Mouse (Mus musculus) hindbrain, embryonic 14.5 days (tissue): Measurements from ENCODE around the gene Nagk. TPM values are rescaled to one million over a fixed set of nuclear protein-coding genes. Genes with fewer than 3 reads are reported as not detected.

ENCODE experiments used
- ATAC-seq: fragments of 200-750 bp; cut with Nextera tagmentation; 2 replicates; pipeline ENCODE4 v1.8.0; 2017; ENCODE audit warnings: moderate number of reproducible peaks, mild to moderate bottlenecking, moderate TSS enrichment, moderate library complexity; ENCODE audit not compliant: low FRiP score
- DNase-seq: peaks from one replicate; pipeline ENCODE4 v3.0.0-alpha.2; 2015; ENCODE audit warnings: low spot score
- H3K27ac ChIP-seq: fragments of 300-500 bp; sonication (generic); 2 replicates; pipeline ENCODE4 v1.5.1; 2014; ENCODE audit warnings: mild to moderate bottlenecking, moderate library complexity
- H3K27me3 ChIP-seq: fragments of 300-500 bp; sonication (generic); 2 replicates; pipeline ENCODE4 v1.6.1; 2014; ENCODE audit warnings: mild to moderate bottlenecking, low read length, mixed read lengths; ENCODE audit not compliant: control insufficient read depth, insufficient read depth
- H3K36me3 ChIP-seq: fragments of 300-500 bp; sonication (generic); replicated peaks from 2 replicates; pipeline ENCODE4 v1.6.1; 2014; ENCODE audit not compliant: control insufficient read depth, insufficient read depth
- H3K4me1 ChIP-seq: fragments of 300-500 bp; sonication (generic); replicated peaks from 2 replicates; pipeline ENCODE4 v1.6.1; 2014; ENCODE audit warnings: antibody characterized with exemption, low read length, mixed read lengths; ENCODE audit not compliant: control insufficient read depth, insufficient read depth
- H3K4me2 ChIP-seq: fragments of 300-500 bp; sonication (generic); replicated peaks from 2 replicates; pipeline ENCODE4 v1.6.1; 2014; ENCODE audit warnings: mild to moderate bottlenecking, moderate library complexity
- H3K4me3 ChIP-seq: fragments of 300-500 bp; sonication (generic); replicated peaks from 2 replicates; pipeline ENCODE4 v1.5.1; 2014; ENCODE audit warnings: mild to moderate bottlenecking, low read length
- H3K9ac ChIP-seq: fragments of 300-500 bp; sonication (generic); 2 replicates; pipeline ENCODE4 v1.6.1; 2014
- H3K9me3 ChIP-seq: fragments of 300-500 bp; sonication (generic); 2 replicates; pipeline ENCODE4 v1.6.1; 2016; ENCODE audit warnings: low read length; ENCODE audit not compliant: control insufficient read depth
- WGBS: fragments of 180-500 bp; shearing (Covaris S2); extraction: QIAGEN DNeasy Blood & Tissue Kit; methylation state at CpG from one replicate; pipeline ENCODE4 v1.1.7; 2014; 5-methylcytosine and 5-hydroxymethylcytosine counted together
- polyA plus RNA-seq: library from polyadenylated mRNA; unstranded; fragments of >200 nt; fragmentation: Nextera tagmentation; extraction: Ambion mirVana; gene quantifications from 2 replicates; pipeline ENCODE4 v1.2.1, GENCODE M21; 2014

Nagk gene
- polyA plus RNA-seq: 89.7 and 98.1 TPM in 2 replicates

DNA sequence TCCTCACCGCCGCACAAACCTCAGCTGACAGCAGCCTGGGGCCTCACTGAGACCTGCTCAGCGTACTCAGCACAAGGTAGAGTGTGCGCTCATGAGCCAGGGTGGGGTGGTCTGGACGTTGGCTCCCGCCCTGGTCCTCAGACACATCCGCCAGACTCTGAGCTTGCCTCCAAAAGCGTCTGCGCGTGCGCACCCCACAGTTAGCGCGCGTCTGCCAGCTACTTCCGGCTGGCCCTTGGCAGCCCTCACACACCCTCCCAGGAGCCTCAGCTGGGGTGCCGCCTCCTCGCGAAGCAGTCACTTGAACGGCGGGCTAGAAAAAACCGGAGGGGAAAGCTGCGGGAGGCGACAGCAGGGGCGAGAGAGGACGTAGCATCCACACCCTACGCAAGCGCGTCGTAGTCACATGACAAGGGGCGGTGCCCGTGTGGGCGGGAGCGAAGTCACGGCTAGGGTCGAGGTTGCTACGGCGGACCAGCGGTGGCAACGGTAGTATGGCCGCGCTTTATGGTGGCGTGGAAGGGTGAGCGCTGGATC lies at the start of gene Nagk:
TSS of gene Nagk (plus strand) at position 223 of the 537 bp plus-strand sequence.
- Histone ChIP-seq H3K4me2 (peak within 1 kb of the TSS; percentile 82), H3K27ac (peak within 1 kb of the TSS; percentile 97), H3K9me3 (no peaks in the 10 kb centered on the region), H3K4me3 (peak within 1 kb of the TSS; percentile 80), H3K36me3 (peaks cover 17% of the 10 kb centered on the region), H3K27me3 (no peaks in the 10 kb centered on the region), H3K4me1 (peaks cover 15% of the 10 kb centered on the region), H3K9ac (peak within 1 kb of the TSS; percentile 92)
- ATAC-seq: peak; percentile 96
- DNase-seq: peak; percentile 94
- WGBS: under 1% methylated on average over 43 of the region's 43 CpGs

DNA sequence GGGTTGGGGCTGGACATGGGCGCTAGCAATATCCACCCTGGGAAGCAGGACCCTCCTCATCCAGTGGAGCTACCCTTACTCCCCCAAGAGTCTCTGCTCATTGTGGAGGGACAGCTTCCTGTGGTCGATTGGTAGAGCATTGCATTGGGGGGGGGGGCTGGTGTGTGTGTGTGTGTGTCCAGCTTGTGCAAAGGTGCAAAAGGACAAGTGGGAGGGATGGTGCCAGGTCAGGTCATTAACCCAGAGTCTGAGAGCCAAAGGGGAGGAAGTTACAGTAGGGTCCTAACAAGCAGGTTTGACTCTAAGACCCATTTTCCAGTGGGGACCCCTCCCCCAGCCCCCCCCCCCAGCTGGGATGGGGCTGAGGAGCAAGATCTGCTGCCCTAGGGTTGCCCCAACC lies 49.3 kb upstream of the Nagk start:
- no peaks in the 10 kb centered on the region for H3K27me3 ChIP-seq
- no peak for ATAC-seq
- no peaks in the 10 kb centered on the region for H3K9me3 ChIP-seq
- no peak overlapping the region for H3K4me3 ChIP-seq
- no peaks in the 10 kb centered on the region for H3K36me3 ChIP-seq
- no peak overlapping the region for H3K27ac ChIP-seq
- no peak overlapping the region for H3K4me2 ChIP-seq
- WGBS: 41% methylated on average over 2 of the region's 2 CpGs
- no peak overlapping the region for H3K9ac ChIP-seq
- no peak for DNase-seq
- H3K4me1 ChIP-seq: no peaks in the 10 kb centered on the region

DNA sequence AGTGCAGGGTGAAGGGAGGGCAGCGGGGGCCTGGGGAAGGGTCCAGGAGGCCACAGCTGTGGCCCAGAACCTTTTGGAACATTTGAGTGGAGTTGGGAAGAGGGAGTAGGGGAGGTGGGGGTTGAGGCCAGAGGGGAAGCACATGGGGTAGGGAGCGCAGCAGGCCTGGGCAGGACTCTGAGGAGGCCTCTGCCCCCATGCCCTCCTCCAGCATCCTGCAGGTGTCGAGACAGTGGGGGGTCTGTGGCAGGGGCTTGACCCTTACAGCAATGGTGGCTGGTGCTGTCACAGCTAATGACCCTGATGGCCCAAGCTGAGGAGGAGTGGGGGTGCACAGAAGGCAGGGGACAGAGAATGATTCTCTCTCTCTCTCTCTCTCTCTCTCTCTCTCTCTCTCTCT lies 45.5 kb upstream of the Nagk start:
- no peaks in the 10 kb centered on the region for H3K36me3 ChIP-seq
- H3K4me1 ChIP-seq: no peaks in the 10 kb centered on the region
- H3K9ac ChIP-seq: no peak overlapping the region
- H3K27me3 ChIP-seq: peaks cover 13% of the 10 kb centered on the region; the same call in 1 of the 2 replicates
- H3K4me2 ChIP-seq: no peak overlapping the region
- WGBS: 40% methylated on average over 3 of the region's 3 CpGs
- no peaks in the 10 kb centered on the region for H3K9me3 ChIP-seq
- H3K27ac ChIP-seq: no peak overlapping the region
- ATAC-seq (no peak), DNase-seq (no peak)
- H3K4me3 ChIP-seq: no peak overlapping the region

DNA sequence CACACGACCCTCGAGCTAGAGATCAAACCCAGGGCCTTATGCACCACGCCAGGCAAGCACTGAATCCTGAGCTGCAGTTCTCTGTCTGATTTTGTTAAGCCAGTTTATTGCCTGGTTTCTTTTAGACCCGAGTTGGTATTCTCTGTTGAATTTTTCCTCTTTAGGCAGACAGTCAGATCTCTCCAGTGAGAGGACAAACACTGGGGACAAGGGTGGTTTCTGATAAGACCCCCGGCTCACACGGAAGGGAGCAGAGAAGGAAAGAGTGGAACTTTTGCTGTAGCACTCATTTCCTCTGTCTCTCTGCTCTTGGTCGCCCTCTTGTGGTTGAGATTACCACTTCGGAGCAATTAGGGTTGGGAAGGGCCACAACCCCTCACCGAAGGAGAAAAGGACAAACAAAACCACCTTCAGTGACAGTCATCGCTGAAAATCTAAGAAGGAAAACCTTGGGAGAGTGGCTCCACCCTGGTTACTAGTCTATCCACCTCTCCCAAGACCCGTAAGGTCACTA lies 44.6 kb upstream of the Nagk start:
- ATAC-seq: no peak

DNA sequence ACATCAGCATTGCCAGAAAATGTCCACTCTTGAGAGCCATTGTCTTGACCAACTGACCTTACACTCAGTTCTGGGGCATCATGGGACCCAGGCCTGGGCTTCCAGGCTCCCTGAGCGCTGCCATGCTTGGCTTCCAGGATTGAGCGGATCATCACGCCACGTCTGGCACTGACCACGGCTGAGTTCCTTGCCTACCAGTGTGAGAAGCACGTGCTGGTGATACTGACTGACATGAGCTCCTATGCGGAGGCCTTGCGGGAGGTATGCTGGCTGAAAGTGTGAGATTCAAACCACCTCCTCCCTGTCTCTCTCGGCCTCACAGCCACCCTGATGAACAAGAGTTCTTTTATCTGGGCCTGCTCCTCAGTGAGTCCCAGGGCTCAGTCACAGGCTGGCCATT lies 38.7 kb upstream of the Nagk start:
- H3K36me3 ChIP-seq: no peaks in the 10 kb centered on the region
- DNase-seq (no peak), ATAC-seq (no peak)
- H3K27ac ChIP-seq: no peak overlapping the region
- 82% methylated on average over 9 of the region's 9 CpGs for WGBS
- no peaks in the 10 kb centered on the region for H3K9me3 ChIP-seq
- peaks cover 46% of the 10 kb centered on the region for H3K27me3 ChIP-seq
- no peak overlapping the region for H3K4me2 ChIP-seq
- H3K9ac ChIP-seq: no peak overlapping the region
- no peak overlapping the region for H3K4me3 ChIP-seq
- H3K4me1 ChIP-seq: no peaks in the 10 kb centered on the region

More for the DNA sequence above, 44.6 kb upstream of the Nagk start:
- peak; percentile 73 for DNase-seq
- Histone ChIP-seq H3K27me3 (peaks cover 13% of the 10 kb centered on the region; the same call in 1 of the 2 replicates), H3K4me2 (no peak overlapping the region), H3K27ac (no peak overlapping the region), H3K36me3 (no peaks in the 10 kb centered on the region), H3K4me3 (no peak overlapping the region), H3K4me1 (no peaks in the 10 kb centered on the region), H3K9me3 (no peaks in the 10 kb centered on the region), H3K9ac (no peak overlapping the region)
- WGBS: 10% methylated on average over 11 of the region's 11 CpGs

DNA sequence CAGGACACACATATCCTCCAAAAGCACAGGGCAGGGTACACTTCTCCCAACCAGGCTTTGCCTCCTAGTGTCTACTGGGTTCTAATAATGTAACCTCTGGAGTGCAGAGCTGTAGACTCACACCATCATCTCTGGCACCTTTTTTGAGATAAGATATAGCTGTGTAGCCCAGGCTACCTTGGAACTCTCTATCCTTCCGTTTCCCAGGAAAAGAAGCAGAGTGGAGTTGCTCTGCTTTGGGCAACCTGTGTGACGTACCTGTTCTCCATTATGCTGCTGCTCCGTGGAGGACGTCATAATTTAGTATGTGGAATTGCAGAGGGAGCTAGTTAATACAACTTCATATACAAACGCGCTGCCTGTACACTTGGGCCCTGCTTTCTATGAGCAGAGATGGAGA lies 32.4 kb upstream of the Nagk start, which contains the start of gene Ankrd53:
TSS of gene Ankrd53 (plus strand) at position 301 of the 400 bp plus-strand sequence.
- no peak for DNase-seq
- no peaks in the 10 kb centered on the region for H3K9me3 ChIP-seq
- 27% methylated on average over 6 of the region's 6 CpGs for WGBS
- no peak within 1 kb of the TSS for H3K9ac ChIP-seq
- H3K27ac ChIP-seq: no peak within 1 kb of the TSS
- H3K4me3 ChIP-seq: peak within 1 kb of the TSS; percentile 16
- peak within 1 kb of the TSS; percentile 39 for H3K4me2 ChIP-seq
- H3K36me3 ChIP-seq: no peaks in the 10 kb centered on the region
- H3K4me1 ChIP-seq: no peaks in the 10 kb centered on the region; the same call in 1 of the 2 replicates
- peaks cover 66% of the 10 kb centered on the region for H3K27me3 ChIP-seq
- no peak for ATAC-seq

DNA sequence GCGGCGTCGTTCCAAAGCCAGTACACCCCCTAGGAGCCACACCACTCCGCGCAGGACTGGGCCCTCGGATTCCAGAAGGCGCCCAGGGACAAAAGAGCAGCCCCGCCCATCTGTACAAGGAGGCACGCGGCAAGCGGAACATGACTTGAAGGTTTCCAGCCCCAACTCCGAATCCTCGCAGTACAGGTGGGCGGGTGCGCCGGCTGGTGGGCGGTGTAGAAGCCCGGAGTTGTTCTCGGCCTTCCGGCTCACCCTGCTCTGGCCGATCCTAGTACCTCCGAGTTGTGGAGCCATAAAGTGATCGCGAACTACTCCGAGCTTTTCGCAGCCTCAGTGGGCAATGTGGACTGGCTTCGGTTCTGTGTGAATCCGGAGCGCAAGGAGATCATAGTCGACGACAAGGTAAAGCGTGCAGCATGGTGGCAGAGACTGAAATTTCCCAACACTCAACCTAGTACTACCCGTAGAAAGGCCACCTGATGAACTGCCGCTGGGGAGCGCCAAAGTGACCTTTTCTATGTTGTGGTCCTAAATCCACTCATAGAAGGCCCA lies 31.8 kb upstream of the Nagk start:
- Histone ChIP-seq H3K27ac (no peak overlapping the region), H3K4me2 (peak overlapping the region; percentile 39), H3K27me3 (peaks cover 60% of the 10 kb centered on the region), H3K4me1 (no peaks in the 10 kb centered on the region; the same call in 1 of the 2 replicates), H3K9me3 (no peaks in the 10 kb centered on the region), H3K4me3 (peak overlapping the region; percentile 16), H3K9ac (no peak overlapping the region), H3K36me3 (peaks cover 2% of the 10 kb centered on the region; the same call in 1 of the 2 replicates)
- DNase-seq (no peak), ATAC-seq (0 out of 2 replicates have a peak, but pooled peaks have one; percentile 40)
- WGBS: 2% methylated on average over 35 of the region's 35 CpGs

DNA sequence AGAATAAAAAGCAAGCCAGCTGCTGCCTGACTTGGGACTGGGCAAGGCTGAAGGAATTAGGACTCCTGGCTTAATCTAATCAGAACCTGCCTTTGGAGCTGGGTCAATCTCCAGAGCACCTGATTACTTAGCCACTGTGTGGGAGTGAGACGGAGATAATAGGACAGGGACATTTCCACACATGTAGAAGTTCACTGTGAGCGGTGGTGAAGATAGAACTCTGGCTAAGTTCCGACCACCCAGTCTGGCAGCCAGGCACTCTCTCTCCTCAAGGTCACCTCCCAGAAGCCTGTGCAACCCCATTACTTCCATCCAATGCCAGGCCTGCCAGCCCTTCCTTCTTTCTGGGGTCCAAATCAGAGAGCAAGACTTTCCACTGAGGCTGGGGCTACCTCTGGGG lies 27.8 kb upstream of the Nagk start:
- Histone ChIP-seq H3K9me3 (no peaks in the 10 kb centered on the region), H3K27ac (no peak overlapping the region), H3K27me3 (peaks cover 27% of the 10 kb centered on the region), H3K9ac (no peak overlapping the region), H3K36me3 (peaks cover 38% of the 10 kb centered on the region), H3K4me1 (no peaks in the 10 kb centered on the region; the same call in 1 of the 2 replicates), H3K4me3 (no peak overlapping the region), H3K4me2 (no peak overlapping the region)
- no peak for ATAC-seq
- DNase-seq: no peak
- 98% methylated on average over 3 of the region's 3 CpGs for WGBS

DNA sequence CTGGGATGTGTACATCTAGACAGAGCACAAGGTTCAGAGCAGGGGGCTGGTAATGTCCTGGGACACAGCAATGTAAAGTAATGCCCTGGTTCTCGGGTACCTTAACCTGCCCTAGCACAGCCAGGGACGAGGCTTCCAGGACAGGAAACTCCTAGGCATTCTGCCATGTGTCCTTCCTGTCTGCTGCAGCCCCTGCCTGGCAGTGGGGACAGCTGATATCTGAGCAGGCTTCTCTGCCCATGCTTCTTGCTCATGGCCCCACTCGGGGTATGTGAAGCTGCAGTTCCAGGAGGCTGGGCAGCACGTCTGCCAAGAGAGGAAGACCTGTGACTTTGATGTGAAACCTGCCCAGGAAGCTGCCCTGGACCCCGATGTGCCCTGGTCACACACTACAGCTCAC lies 26.3 kb upstream of the Nagk start:
- Histone ChIP-seq H3K4me2 (no peak overlapping the region), H3K4me3 (no peak overlapping the region), H3K27me3 (peaks cover 12% of the 10 kb centered on the region), H3K9ac (no peak overlapping the region), H3K9me3 (no peaks in the 10 kb centered on the region), H3K27ac (no peak overlapping the region), H3K36me3 (peaks cover 53% of the 10 kb centered on the region), H3K4me1 (peaks cover 4% of the 10 kb centered on the region)
- 88% methylated on average over 5 of the region's 5 CpGs for WGBS
- ATAC-seq: no peak
- DNase-seq: no peak
